Mouse (Mus musculus) lung, postnatal 14 days (tissue): ENCODE measurements around the gene Ppp1r10.

Experiments used
- DNase-seq: peaks from one replicate; pipeline ENCODE4 v3.0.0; 2021

Gene Ppp1r10

GRCm38 (mm10) chr17:35916297-35917142, at the start of gene Ppp1r10, which contains the start of gene Mrps18b:
TSS of gene Ppp1r10 (plus strand) at chr17:35916434.
TSS of gene Mrps18b (minus strand) at chr17:35916389.
- peak; percentile 99 for DNase-seq

- peak; percentile 68 for DNase-seq
These were observed 49.0 kb upstream of the Ppp1r10 start for GRCm38 (mm10) chr17:35866911-35867890.

GRCm38 (mm10) chr17:35868165-35868820, 47.9 kb upstream of the Ppp1r10 start:
- peak; percentile 51 for DNase-seq

GRCm38 (mm10) chr17:35868961-35869345, 47.3 kb upstream of the Ppp1r10 start:
- no peak for DNase-seq

GRCm38 (mm10) chr17:35869346-35870067, 46.7 kb upstream of the Ppp1r10 start:
- peak; percentile 59 for DNase-seq

GRCm38 (mm10) chr17:35870151-35870883, 45.9 kb upstream of the Ppp1r10 start:
- DNase-seq, result peak; percentile 76

- DNase-seq, result peak; percentile 45
These were observed 45.1 kb upstream of the Ppp1r10 start for GRCm38 (mm10) chr17:35870884-35871696.

- peak; percentile 92 for DNase-seq
These were observed 42.3 kb upstream of the Ppp1r10 start for GRCm38 (mm10) chr17:35873774-35874519.

GRCm38 (mm10) chr17:35874721-35875120, 41.5 kb upstream of the Ppp1r10 start:
- DNase-seq, result no peak

- DNase-seq, result peak; percentile 97
These were observed 36.8 kb upstream of the Ppp1r10 start, which contains the start of gene Dhx16 for GRCm38 (mm10) chr17:35879245-35880057. TSS of gene Dhx16 (plus strand) at chr17:35879819.

GRCm38 (mm10) chr17:35882924-35883323, 33.3 kb upstream of the Ppp1r10 start:
- DNase-seq, result no peak

GRCm38 (mm10) chr17:35883777-35884176, 32.5 kb upstream of the Ppp1r10 start:
- no peak for DNase-seq

GRCm38 (mm10) chr17:35887725-35888124, 28.5 kb upstream of the Ppp1r10 start:
- no peak for DNase-seq

- DNase-seq, result peak; percentile 91
These were observed 19.2 kb upstream of the Ppp1r10 start, which contains the start of gene 2310061I04Rik for GRCm38 (mm10) chr17:35896781-35897643. TSS of gene 2310061I04Rik (minus strand) at chr17:35897431.

- DNase-seq, result no peak
These were observed 18.3 kb upstream of the Ppp1r10 start for GRCm38 (mm10) chr17:35897644-35898573.

- no peak for DNase-seq
These were observed 15.6 kb upstream of the Ppp1r10 start for GRCm38 (mm10) chr17:35900636-35901035.
